Mouse (Mus musculus) spleen, adult 2 months (tissue): Measurements from ENCODE around the gene Yars.

ENCODE experiments used
- CTCF ChIP-seq: fragments of 200-500 bp; IDR thresholded peaks from 2 replicates; pipeline ENCODE4 v1.5.1; 2011; ENCODE audit warnings: mild to moderate bottlenecking, inconsistent platforms; ENCODE audit not compliant: insufficient read depth, insufficient read length, insufficient replicate concordance; ENCODE audit errors: extremely low read depth
- POLR2A ChIP-seq: fragments of 200-500 bp; IDR thresholded peaks from 2 replicates; pipeline ENCODE4 v1.6.1; 2011; ENCODE audit warnings: low read depth, low read length, inconsistent platforms

- no peak for TF ChIP-seq CTCF
- no peak for TF ChIP-seq POLR2A
Measured at GRCm38 (mm10) chr4:129221097-129222010, 31.8 kb downstream of the Yars start.
